Mouse (Mus musculus) ovary, adult 18-20 months (tissue): Measurements from ENCODE around the gene Serpine3.
"Not testable (repeated sequence)": the region's sequence is repeated elsewhere in the genome, so short reads cannot be mapped to it uniquely, and the experiment has no call there.

ENCODE experiments used
- DNase-seq: peaks from one replicate; pipeline ENCODE4 v3.0.0; 2022; ENCODE audit warnings: low spot score, mixed read lengths

Serpine3 gene

DNA sequence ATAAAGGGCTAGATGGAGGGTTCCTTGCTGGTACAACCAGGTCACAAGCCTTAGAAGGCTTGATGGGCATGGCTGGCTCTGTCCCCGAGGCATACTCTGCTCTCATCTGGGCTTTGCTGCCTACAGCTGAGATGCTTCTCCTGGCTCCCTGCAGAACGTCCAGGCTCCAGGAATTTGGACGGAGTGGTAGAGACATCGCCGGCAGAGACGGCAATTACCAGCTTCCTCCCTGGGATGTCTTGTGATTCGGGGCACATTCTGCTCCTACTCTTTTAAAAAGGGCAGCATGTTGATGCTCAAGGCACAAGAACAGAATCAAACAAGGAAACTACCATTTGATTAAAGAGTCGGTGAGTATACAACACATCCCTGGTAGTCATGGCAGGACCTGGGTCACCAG, at the start of gene Serpine3:
Gene Serpine3, plus strand, starts transcription at position 301 of the 400 bp plus-strand sequence.
- DNase-seq = no peak

DNA sequence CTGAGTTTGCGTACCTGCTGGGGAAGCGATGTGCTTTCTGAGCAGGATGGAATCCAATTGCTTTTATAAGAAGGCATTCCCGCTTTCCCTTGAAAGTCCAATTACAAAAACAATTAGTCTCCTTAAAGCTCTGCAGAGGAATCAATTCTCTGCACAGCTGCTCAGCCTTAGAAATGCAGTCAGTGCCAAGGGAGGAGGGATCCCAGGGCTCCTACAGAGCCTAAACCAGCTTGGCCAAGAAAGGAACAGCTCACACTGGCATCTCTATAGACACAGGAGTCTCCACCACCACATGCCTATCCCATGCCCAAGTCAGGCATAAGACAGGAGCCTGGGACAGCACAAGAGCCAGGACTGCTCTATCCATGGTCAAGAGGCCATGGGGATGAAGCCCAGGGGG, 41.1 kb upstream of the Serpine3 start:
- no peak for DNase-seq

DNA sequence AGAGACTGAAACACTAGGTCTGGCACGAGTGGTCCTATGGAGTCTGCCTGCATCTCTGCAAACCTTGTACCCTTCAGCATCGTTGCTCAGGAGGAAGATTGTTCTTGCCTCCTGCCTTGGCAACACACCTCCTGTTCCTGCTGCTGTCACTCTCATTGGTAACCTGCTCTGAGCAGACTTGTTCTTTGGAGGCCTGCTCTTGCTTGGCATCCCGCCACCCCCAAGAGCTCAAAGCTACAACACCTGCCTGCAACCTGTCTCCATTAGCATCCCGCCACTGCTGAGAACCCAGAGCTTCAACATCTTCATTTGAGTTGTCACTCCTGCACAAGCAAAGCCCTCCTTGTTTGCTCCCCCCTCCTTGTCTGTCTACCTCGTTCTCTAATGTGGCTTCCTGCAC, 35.5 kb upstream of the Serpine3 start:
- DNase-seq = no peak

DNA sequence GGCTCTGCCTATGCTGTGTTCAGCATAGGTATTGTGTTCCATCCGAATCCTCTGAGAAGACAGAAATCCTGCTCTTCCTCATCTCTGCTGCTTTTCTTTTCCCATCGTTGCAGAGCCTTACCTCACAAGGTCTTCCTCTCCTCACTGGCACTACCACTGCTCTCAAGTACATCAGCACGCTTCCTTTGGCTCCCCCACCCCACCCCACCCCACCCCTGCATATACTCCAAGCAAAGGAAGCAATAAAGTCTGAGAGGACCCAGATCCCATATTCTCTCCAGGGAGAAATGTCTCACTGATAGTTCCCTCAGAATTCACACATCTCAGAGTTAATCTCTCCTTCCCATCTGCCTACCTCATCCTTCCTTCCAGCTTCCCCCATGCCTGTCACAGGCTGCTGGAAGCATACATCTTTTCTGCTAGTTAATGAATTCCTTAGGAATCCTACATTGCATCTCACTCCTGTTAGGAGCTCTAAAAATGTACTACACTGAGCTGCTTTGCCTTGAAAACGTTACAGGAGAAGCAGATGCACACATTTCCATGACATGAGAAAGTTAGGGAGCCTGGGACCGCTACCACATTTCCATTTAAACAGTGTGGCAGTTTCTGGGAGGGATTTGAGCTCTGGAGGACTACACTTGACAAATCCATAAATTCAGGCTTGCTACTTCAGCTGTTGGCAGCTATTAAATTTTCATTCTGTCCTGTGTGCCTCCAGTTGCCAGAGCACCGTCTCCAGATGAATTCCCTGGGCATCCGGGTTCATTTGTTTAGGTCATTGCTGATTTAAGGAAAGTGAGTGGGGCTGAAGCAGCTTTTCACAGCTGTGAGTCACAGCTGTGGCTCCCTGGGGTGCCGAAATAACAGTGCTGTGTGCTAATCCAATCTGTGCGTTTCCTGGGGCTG, 25.8 kb upstream of the Serpine3 start:
- no peak for DNase-seq

DNA sequence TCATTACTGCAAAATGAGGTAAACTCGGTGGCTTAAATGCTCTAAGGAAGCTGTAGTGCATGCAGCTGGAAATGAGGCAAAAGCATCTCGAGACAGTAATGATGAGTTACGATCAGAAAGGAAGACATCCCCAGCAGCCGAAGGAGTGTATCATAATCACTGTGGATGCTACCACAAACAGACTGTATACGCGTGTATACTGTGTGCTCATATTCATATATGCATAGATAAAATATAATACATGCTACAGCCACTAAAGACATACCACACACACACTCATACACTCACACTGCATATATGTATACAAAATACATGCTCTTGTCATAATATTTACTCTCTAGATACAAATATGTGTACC, 25.1 kb upstream of the Serpine3 start:
- no peak for DNase-seq

DNA sequence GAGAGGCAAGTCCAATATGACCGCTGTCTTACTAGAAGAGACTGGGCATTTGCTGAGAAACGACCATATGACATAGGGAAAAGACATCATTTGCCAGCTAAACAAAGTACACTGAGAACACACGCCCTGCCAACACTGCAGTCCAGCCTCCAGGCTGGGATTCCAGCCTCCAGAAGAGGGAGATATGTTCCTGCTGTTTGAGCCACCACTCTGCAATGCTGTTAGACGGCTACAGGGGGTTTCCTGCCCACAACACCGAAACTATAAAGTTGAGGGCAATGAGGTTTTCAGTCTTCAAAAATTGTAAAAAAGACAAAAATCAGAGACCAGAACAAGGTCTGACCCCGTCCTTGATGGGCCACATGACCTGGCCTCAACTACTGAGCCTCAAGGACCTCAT, 24.4 kb upstream of the Serpine3 start:
- no peak for DNase-seq

DNA sequence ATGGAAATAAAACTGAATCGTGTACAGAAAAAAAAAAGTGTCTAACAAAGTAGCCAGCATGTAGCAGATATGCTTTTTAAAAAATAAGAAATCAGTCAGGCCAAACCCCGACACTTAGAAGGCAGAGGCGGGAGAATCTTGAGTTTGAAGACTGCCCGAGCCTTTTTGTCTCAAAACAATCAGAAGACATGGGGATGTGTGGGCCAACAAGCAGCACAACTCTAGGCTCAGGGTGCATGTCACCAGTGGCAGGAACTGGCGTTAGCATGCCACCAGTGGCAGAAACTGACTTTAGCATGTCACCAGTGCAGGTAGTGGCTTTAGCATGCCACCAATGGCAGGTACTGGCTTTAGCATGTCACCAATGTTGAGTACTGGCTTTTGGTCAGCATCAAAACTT, 23.9 kb upstream of the Serpine3 start:
- no peak for DNase-seq

DNA sequence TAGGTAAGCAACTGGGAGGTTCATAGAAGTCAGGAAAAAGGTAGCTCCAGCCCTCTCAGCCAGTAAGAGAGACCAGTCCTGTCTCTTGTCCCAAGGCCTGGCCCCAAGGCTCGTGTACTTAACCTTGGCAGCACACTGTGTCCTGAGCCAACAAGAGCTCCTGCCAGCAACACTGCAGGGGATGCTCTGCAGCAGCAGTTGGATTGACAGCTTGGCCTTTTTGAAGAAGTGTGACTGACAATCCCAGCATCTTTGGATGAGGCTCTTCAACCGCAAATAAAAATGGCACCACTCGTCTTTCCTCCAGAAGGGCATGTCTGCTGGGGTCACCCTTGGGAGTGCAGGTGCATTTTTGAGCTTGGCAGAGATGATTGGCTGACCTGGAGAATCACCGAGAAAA, 23.1 kb upstream of the Serpine3 start:
- DNase-seq = no peak

DNA sequence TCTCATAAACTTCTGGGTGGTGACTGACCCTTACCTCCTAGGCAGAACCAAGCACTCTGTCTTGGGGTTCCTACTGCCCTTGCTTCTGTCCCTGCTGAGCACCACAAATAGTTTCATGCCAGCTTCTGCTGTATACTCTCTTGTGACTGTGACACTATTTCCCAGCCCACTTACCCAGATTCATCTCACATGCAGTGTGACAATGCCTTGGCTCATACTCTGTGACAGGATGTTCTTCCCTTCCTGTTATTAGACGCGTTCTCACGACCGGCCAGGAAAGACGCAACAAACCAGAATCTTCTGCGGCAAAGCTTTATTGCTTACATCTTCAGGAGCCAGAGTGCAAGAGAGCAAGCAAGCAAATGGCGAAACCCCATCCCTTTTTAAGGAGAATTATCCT, 21.1 kb upstream of the Serpine3 start:
- not testable (repeated sequence) for DNase-seq

DNA sequence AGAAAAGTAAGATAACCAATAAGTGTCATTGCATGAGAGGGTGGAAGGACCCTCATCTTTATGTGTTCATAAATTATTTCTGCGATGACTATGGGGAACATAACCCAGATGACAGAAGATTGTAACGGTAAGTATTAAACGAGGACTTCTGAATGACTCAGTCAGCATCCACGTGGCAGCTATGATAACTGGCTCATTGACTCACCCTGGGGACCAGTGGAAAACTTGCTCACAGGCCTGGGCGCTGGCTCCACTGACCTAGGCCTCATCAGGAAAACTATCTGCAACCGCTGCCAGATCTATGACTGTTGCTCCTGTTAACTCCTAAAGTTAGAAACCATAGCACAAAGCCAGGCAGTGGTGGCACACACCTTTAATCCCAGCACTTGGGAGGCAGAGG, 15.1 kb upstream of the Serpine3 start:
- no peak for DNase-seq

DNA sequence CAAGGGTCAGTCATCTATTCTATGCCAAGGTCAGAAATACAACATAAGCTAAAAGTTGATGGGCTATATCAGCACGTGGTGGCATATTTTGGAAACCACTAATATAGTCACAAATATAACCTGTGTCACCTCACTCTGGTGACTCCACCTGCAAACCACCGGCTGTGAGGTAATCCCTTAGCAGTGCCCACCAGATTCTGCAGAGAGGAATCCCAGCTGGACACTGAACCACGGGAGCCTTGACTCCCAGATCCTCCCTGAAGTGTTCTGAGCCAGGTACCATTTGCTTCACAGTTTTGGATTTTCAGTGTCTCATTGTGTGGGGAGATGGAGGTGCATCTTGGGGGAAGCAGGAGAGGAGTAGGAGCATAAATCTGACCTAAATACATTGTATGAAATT, 13.1 kb upstream of the Serpine3 start:
- no peak for DNase-seq

DNA sequence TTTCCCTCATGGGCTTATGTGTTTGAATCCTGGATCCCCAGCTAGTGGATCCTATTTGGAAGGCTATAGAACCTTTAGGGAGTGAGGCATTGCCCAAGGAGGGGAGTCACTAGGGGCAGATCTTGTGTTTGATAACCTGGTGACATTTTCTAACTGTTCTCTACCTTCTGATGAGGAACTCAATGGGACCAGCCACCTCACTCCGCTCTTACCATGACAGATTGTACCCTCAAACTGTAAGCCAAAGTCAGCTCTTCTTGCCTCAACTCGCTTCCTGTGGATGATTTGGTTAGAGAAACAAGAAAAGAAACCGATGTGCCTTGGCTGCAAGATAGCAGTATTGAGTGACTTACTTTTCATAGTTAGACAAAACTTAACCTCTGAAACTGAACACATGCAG, 11.7 kb upstream of the Serpine3 start:
- DNase-seq = no peak

DNA sequence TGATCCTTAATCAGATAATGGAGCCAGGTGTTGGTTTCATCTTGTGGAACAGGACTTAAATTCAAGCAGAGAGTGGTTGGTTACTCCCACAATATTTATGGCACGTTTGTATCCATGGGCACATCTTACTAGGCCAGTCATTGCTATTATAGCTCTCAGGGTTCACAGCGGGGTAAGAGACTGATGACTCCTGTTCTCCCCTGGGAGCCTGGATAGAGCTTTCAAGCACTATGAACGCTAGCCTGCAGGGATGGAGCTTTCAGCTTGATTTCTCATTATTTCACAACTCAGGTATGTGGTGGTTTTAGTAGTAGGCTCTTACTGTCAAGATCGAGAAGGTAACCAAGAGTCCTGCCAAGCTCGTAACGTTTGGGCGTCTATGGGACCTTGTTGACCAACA, 7.5 kb upstream of the Serpine3 start:
- no peak for DNase-seq

DNA sequence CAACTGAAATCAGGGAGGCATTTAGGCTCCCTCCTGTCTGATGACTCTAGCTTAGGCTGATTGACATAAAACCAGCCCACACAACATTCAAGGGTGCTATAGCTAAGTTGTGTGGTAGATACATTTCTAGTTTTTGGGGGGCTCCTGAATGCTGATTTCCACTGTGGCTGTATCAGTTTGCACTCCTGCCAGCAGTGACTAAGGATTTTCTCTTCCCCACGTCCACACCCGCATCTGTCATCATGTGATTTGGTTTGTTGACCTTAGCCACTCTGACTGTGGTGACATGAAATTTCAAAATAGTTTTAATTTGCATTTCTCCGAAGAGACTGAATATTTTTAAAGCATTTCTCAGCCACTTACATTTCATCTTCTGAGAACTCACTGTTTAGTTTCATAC, 6.0 kb upstream of the Serpine3 start:
- no peak for DNase-seq

DNA sequence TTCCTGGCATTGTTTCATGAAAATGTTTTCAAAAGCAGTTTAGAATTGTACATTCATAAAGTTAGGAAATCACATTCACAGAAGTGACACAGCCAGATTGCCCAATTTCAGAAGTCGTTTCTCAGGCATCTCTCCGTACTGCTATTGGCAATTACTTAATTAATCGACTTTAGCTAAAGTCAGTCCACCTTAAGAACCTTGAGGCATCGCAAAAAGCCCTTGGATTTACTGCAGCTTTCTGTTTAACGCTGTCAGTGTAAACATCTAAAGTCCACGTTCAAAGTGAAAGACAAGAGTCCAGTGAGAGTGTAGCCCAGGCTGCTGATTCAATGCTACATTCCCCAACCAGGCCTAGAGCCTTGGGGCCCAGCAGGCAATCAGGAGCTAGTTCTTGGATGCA, 1.1 kb upstream of the Serpine3 start:
- DNase-seq = no peak

DNA sequence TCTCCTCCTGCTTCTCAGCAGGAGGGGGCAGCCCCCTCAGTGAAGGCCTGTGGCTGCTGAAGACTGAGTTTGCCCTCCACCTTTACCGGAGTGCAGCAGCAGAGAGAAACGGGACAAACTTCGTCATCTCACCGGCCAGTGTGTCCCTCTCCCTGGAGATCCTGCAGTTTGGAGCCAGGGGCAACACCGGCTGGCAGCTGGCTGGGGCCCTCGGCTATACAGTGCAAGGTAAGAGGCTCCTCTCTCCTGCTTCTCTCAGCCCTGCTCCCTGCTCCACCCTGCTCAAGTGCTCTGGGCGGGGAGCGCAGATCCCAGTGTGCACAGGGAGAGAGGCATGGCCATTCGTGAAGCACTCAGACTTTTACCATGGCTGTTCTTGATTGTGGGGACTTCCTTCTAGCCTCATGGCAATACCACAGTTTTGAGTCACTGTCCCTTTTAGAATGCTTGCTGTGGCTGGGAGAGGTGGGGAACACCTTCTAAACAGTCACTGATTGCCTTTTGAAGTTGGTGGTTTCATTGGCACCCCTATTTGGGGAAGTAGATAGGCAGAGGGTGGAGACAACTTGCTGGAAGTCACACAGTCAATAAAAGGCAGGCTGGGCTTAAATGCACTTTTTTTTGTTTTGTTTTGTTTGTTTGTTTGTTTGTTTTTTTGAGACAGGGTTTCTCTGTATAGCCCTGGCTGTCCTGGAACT, 1.7 kb downstream of the Serpine3 start:
- DNase-seq = no peak

DNA sequence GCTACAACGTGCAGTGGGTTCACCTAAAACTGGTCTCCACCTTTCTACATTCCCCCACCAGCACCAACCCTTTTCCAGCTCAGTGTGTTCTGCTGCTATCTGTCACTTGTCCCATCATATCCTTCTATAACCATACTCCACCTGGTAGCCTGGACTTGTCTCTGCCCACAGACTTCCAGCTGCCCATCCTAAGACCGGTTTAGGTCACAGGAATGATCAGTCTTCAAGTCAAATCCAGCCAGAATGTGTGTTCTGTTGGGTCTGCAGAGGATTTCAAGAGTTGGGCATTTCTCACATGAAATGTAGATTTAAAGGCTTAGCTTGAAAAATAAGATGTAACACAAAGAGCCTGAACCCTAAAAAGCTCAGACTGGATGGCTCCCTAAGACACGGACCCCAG, 10.2 kb downstream of the Serpine3 start:
- no peak for DNase-seq

DNA sequence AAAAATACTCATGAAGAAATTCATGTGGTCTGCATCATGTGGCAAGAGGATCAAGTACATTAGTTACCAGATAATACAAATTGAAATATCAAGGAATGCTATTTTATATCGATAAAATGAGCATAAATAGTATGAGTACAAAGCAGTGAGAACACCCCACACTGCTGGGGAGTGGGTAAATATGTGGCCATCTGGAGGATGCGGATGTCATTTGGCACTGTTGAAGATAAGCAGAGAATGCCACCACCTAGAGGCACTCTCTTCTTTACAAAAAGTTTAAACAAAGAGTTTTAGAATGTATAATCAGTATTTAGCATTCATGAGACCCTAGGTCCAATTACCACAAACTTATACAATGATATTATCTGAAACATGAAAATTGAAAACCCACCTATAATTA, 54.7 kb downstream of the Serpine3 start:
- DNase-seq = no peak

DNA sequence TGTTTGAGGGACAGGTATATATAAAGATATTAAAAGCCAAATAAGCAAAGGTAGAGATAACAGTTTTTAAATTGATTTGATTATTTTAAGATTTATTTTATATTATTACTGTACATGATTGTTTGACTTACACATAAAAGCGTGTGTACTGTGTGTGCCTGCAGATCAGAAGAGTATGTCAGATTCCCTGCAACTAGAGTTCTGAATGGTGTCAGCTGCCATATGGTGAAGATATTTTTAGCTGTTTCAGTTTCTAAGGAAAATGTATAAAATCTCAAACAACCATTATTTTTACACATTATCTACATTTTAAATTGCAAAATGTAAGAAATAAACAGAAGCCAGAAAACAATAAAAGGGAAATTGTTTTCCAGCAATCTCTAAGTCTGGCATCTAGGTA, 58.2 kb downstream of the Serpine3 start:
- no peak for DNase-seq

DNA sequence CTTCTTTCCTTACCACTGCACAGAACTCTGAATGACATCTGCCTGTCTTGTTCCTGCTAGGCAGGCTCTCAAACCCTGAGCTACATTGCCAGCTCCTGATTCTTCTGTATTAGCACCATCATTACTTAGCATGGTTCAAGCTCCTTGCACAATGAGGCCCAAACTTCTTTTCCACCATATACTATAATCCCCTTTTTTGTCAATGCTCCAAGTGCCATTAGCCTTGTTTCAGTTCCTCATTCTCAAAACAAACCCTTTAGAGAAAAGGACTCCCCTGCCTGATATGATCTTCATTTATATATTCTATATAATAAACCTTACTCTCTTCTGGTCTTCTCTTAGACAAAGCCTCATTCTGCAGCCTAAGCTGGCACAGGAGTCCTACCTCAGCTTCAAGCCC, 61.1 kb downstream of the Serpine3 start:
- no peak for DNase-seq

DNA sequence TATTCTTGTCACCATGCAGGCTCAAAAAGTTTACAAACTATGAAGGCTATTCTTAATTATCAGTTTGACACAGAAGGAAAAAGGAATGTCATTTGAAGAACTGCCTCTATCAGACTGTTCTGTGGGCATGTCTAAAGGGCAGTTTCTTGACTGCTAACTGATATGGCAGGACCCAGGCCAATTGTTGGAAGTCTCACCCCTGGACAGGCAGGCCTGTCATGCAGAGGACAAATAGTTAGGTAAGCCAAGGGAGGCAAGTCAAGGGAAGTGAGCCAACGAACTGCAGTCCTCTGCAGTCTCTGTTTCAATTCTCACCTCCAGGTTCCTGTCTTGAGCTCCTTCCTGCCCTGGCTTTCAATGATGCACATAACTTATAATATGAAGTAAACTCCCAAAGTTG, 68.4 kb downstream of the Serpine3 start:
- no peak for DNase-seq

DNA sequence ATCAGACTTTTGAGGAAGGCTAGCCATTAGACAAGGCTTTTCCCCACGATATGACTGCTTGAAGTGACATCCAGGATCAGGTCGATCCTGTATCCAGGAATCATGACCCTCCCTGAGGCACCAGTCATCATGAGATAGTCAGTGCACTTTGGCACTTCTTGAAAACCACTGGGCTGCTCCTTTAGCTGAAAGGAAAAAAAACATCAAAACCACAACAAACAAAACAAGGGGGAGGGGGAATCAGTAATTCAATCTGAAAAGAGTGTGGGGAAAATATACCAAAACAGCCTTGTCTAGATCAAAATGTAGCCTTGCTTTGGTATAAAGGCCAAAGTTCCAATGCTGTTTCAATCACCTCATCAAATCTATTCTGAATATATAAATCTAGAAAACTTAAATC, 70.2 kb downstream of the Serpine3 start:
- no peak for DNase-seq

DNA sequence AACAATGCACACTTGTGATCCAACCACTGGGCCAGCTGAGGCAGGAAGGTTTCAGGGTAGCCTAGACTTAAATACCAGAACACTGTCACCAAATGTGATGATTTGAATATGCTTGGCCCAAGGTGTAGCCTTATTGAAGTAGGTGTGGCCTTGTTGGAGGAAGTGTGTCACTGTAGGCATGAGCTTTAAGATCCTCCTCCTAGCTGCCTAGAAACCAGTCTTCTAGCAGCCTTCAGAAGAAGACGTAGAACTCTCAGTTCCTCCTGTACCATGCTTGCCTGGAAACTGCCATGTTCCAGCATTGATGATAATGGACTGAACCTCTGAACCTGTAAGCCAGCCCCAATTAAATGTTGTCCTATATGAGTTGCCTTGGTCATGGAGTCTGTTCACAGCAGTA, 72.2 kb downstream of the Serpine3 start:
- DNase-seq = no peak
